Mouse (Mus musculus): ENCODE results near the gene Nlrp10.

Nlrp10 gene

GRCm38 (mm10) chr7:108929726-108930393 lies at the start of gene Nlrp10:
Gene Nlrp10 (minus strand): TSS chr7:108930178.
- CTCF ChIA-PET = interaction anchor here (0.6 kb wide), 1 partner anchor 11 kb away, joined by 3 read pairs; no protein-coding TSS in a partner anchor

- CTCF ChIA-PET = no interaction called here
Measured at GRCm38 (mm10) chr7:108972273-108972672, 42.3 kb upstream of the Nlrp10 start.

DNA sequence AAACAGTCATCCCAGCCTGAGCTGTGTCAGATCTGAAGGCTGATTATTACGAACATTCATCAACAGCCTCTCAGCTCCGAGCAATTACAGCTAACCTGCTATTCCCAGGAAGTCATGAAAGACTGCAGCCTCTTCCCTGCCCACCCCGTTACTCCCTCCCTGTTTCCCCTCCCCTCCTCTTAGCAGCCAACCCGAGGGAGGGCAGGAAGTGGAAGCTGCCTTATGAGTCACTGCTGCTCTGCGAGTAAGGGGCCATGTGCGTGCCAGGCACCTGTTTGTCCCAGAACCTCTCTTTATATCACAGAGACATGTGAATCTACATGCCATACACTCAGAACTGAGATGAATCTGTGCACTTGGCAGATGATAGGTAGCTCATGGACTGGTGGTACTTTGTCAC lies 38.2 kb upstream of the Nlrp10 start:
- CTCF ChIA-PET = interaction anchor here (0.7 kb wide), 1 partner anchor 43 kb away, joined by 5 read pairs; no protein-coding TSS in a partner anchor

GRCm38 (mm10) chr7:108966742-108967362 lies 36.9 kb upstream of the Nlrp10 start:
- CTCF ChIA-PET = no interaction called here

GRCm38 (mm10) chr7:108965968-108966367 lies 36.0 kb upstream of the Nlrp10 start:
- CTCF ChIA-PET = no interaction called here

DNA sequence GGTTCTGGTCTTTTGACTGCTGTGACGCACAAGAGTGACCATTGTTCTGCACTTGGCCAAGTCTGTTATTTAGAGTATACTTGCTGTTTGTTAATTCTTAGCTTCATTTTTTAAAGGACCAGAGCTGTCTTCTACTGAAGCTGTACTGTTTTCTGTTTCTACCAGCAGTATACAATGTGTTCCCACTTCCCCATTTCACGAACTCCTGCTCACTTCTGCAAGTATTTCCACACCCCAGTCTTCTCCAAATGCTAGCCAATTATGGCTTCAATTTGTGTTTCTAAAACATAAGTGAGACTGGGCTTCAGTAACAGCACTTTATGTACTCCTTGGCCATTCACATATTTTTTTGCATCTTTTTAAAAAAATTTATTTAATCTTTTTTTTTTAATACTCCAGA lies 27.8 kb upstream of the Nlrp10 start:
- CTCF ChIA-PET = no interaction called here

GRCm38 (mm10) chr7:108954185-108954584 lies 24.2 kb upstream of the Nlrp10 start:
- CTCF ChIA-PET = interaction anchor here (0.7 kb wide), 1 partner anchor 1231 kb away, joined by 3 read pairs; no protein-coding TSS in a partner anchor

DNA sequence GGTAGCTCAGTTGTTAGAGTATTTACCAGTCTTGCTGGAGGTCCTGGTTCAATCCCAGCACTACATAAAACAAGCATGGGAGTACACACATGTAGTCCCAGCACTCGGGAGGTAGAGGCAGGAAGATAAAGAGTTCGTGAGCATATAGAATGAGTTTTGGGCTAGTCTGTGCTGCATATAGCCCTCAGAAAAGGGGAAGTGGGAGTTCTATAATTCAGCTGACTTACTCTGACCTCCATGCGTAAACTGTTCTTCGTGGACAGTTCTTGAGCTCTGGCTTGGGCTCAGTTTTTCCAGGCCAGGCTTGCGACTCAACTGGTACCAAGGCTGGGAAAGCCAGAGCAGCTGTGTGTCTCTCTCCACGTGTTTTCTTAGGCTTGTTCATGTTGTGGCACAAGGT lies 22.8 kb upstream of the Nlrp10 start:
- CTCF ChIA-PET = no interaction called here

DNA sequence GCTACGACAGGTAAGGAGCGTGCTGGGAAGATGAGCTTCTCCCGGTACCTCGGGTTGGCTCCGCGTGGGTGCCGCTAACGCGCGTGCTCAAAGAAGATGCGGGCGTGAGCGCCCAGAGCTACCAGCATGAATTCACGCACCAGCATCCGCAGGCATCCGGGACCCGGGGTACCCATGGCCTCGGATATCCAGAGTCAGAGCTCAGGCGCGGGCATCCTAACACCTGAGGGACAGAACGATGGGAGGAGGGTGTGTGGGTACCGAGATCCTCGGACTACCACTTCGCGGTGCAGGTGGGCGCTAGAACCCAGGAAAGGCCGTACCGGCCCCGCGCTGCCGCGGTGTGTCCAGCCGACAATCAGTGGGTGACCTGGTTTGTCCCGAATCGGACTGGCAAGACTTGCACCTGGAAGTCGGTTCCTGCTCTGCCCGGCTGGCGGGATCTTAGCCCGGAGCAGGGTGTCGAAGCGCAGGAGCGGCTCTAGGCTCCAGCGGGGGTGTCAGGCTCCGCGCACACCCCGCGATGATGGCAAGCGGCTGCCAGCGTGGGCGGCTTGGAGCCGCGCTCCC lies 20.9 kb upstream of the Nlrp10 start:
- CTCF ChIA-PET = no interaction called here

GRCm38 (mm10) chr7:108950312-108950761 lies 20.4 kb upstream of the Nlrp10 start, which contains the start of gene Tub:
Gene Tub (plus strand): TSS chr7:108950338.
- CTCF ChIA-PET = no interaction called here

DNA sequence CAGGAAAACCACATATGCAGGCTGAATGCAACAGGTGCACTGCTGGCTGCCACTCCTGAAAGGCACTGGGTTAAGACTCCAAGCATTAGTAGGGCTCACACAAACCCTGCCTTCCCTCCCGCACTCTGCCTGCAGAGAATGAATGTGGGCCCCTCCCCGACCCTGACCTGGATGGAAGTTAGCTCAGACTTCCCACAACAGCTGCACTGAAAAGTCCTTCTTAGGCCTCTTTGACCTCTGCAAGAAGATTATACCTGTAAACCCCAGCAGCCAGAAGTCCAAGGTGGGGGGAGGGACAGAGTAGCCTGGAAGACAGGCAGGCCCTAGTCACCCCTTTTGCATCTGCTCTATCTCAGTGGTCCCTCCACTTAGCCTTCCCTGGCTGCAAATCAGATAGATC lies 19.3 kb upstream of the Nlrp10 start:
- CTCF ChIA-PET = no interaction called here

GRCm38 (mm10) chr7:108948611-108949010 lies 18.6 kb upstream of the Nlrp10 start:
- CTCF ChIA-PET = no interaction called here

GRCm38 (mm10) chr7:108944002-108944401 lies 14.0 kb upstream of the Nlrp10 start:
- CTCF ChIA-PET = no interaction called here

GRCm38 (mm10) chr7:108941466-108941865 lies 11.5 kb upstream of the Nlrp10 start:
- CTCF ChIA-PET = interaction anchor here (0.7 kb wide), 1 partner anchor 11 kb away, joined by 3 read pairs; no protein-coding TSS in a partner anchor

GRCm38 (mm10) chr7:108936591-108936990 lies 6.6 kb upstream of the Nlrp10 start:
- CTCF ChIA-PET = no interaction called here

DNA sequence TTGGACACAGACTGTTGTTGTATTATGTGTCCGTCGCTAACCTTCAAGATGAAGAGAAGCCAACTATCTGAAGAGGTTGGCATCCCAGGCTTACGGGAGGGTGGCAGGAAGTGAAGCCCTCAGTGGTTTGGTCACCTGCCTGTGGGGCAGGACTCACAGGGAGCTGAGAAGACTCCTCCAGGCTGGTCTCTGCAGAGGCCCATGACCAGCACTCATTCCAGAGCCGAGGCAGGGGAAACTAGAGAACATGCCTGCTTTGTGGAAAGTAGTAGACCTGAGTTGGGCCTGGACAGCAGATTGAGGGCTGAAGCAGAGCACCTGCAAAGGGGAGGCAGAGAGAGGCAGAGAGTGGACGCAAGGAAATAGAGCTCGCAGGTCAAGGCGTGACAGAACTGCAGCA lies 5.4 kb upstream of the Nlrp10 start:
- CTCF ChIA-PET = no interaction called here

- CTCF ChIA-PET = no interaction called here
Measured at GRCm38 (mm10) chr7:108934836-108935235, 4.9 kb upstream of the Nlrp10 start.

GRCm38 (mm10) chr7:108933794-108934731 lies 4.1 kb upstream of the Nlrp10 start, which contains the start of gene Eif3f:
Gene Eif3f (plus strand): TSS chr7:108934417.
- CTCF ChIA-PET = no interaction called here

DNA sequence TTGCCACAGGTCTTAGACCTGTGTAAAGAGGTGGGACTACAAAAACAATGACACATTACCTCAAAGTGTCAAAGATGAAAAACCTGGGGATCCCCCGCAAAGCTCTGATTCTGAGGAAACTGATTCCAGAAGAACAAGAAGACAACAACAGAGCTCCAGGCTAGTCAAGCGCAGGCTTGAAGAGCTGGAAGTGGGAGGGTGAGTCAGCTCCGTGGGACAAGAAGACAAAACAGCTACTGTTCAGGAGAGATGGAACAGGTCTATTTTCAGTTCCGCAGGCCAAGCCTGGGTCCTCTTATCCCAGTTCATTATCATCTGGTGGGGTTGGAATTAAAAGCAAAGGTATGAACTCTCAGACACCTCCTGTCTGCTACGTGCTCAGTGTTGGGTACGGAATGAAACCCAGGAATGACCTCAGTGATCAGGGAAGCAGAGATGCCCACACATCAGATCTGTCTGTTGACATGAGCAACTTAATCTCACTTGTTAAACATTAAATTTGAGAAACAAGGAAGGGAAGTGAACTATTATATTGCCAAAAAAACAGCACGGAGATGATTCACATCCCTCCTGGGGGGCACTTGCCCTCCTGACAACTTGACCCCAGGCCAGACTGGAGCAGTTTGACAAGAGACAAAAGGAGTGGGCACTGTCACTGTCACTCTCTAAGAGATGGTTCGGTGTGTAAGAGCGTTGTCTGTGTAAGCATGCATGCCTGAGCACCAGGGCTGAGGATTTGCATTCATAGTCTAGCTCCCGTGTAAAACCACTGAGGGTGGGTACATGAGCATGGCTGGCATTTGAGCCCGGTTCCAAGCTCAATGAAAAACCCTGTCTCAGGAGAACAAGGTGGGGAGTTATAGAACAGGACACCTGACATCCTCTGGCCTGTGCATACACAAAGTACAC lies 1.4 kb downstream of the Nlrp10 start:
- CTCF ChIA-PET = no interaction called here

DNA sequence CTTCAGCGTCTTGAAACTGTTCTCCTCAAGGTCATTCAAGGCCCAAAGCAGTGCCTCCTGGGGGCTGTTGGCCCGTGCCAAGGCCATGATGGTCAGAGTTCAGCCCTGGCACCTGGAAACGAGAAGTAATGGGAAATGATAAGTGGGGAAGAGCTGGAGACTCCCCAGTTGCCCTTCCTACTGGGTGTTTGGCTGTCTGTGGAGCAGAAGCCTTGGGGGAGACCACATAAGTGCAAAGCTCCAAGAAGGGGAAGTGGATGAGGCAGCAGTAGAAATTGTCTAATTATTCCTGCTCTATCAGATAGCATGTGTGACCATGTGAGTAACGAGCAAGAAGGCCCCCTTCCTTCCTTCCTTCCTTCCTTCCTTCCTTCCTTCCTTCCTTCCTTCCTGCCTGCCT lies 2.9 kb downstream of the Nlrp10 start:
- CTCF ChIA-PET = no interaction called here

GRCm38 (mm10) chr7:108903969-108904368 lies 26.0 kb downstream of the Nlrp10 start:
- CTCF ChIA-PET = no interaction called here

Measured in spleen, embryonic (tissue).